Mouse (Mus musculus): ENCODE data around the gene Emsy. TPM values are rescaled to one million over a fixed set of nuclear protein-coding genes. Genes with fewer than 3 reads are reported as not detected.

The Emsy gene
- total RNA-seq (2014; rRNA removed) = 36.0 and 43.0 TPM in 2 replicates
- polyA plus RNA-seq (2015; fragmentation: Nextera tagmentation; extraction: Ambion mirVana) = 25.8 and 26.6 TPM in 2 replicates

GRCm38 (mm10) chr7:98656531-98657221 lies at the start of gene Emsy:
TSS of gene Emsy (minus strand) at chr7:98656783.
- H3K4me1 ChIP-seq (ENCODE audit: insufficient read depth, low read length) = peaks cover 6% of the 10 kb centered on the region; the same call in 1 of the 2 replicates
- H3K4me3 ChIP-seq (ENCODE audit: low read depth, low read length) = peak within 1 kb of the TSS; percentile 89
- DNase-seq (ENCODE audit: low spot score) = peak; percentile 99
- no peaks in the 10 kb centered on the region for H3K9me3 ChIP-seq (ENCODE audit: low read length)
- 0 out of 2 replicates have a peak, but pooled peaks cover 6% of the 10 kb centered on the region for H3K36me3 ChIP-seq (ENCODE audit: insufficient read depth, low read length)
- no peak for TF ChIP-seq CTCF (IDR thresholded peaks at IDR 0.05)
- WGBS = under 1% methylated on average over 42 of the region's 42 CpGs
- H3K27ac ChIP-seq (ENCODE audit: low read depth, low read length) = peak within 1 kb of the TSS; percentile 95
- H3K4me2 ChIP-seq (ENCODE audit: low read depth, low read length, poor library complexity, severe bottlenecking) = peak within 1 kb of the TSS; percentile 58
- peak within 1 kb of the TSS; percentile 89 for H3K9ac ChIP-seq (replicated peaks; ENCODE audit: low read length, poor library complexity, severe bottlenecking)
- no peaks in the 10 kb centered on the region for H3K27me3 ChIP-seq (ENCODE audit: insufficient read depth, low read length)
- ATAC-seq (ENCODE audit: low FRiP score) = peak; percentile 96

- Histone ChIP-seq H3K27ac (ENCODE audit: low read depth, low read length) (no peak overlapping the region), H3K9me3 (ENCODE audit: low read length) (no peaks in the 10 kb centered on the region), H3K4me2 (ENCODE audit: low read depth, low read length, poor library complexity, severe bottlenecking) (peak overlapping the region; percentile 57), H3K27me3 (ENCODE audit: insufficient read depth, low read length) (no peaks in the 10 kb centered on the region), H3K36me3 (ENCODE audit: insufficient read depth, low read length) (no peaks in the 10 kb centered on the region), H3K4me3 (ENCODE audit: low read depth, low read length) (peak overlapping the region; percentile 98), H3K4me1 (ENCODE audit: insufficient read depth, low read length) (peaks cover 15% of the 10 kb centered on the region; the same call in 1 of the 2 replicates), H3K9ac (replicated peaks; ENCODE audit: low read length, poor library complexity, severe bottlenecking) (peak overlapping the region; percentile 86; the same call in 1 of the 2 replicates)
- ATAC-seq (ENCODE audit: low FRiP score) (no peak), DNase-seq (ENCODE audit: low spot score) (no peak)
- WGBS = 40% methylated on average over 5 of the region's 5 CpGs
- TF ChIP-seq CTCF (IDR thresholded peaks at IDR 0.05) = no peak
Observed at GRCm38 (mm10) chr7:98704276-98704675, 47.7 kb upstream of the Emsy start.

GRCm38 (mm10) chr7:98703365-98703881 lies 46.8 kb upstream of the Emsy start:
- Histone ChIP-seq H3K4me1 (ENCODE audit: insufficient read depth, low read length) (peaks cover 15% of the 10 kb centered on the region; the same call in 1 of the 2 replicates), H3K4me3 (ENCODE audit: low read depth, low read length) (peak overlapping the region; percentile 98), H3K36me3 (ENCODE audit: insufficient read depth, low read length) (no peaks in the 10 kb centered on the region), H3K27ac (ENCODE audit: low read depth, low read length) (peak overlapping the region; percentile 74), H3K27me3 (ENCODE audit: insufficient read depth, low read length) (no peaks in the 10 kb centered on the region), H3K9ac (replicated peaks; ENCODE audit: low read length, poor library complexity, severe bottlenecking) (peak overlapping the region; percentile 86), H3K4me2 (ENCODE audit: low read depth, low read length, poor library complexity, severe bottlenecking) (peak overlapping the region; percentile 57), H3K9me3 (ENCODE audit: low read length) (no peaks in the 10 kb centered on the region)
- ATAC-seq (ENCODE audit: low FRiP score) (peak; percentile 32), DNase-seq (ENCODE audit: low spot score) (peak; percentile 28)
- WGBS = 0% methylated on average over 38 of the region's 38 CpGs
- no peak for TF ChIP-seq CTCF (IDR thresholded peaks at IDR 0.05)

GRCm38 (mm10) chr7:98702283-98703240 lies 46.0 kb upstream of the Emsy start, which contains the start of gene Thap12:
TSS of gene Thap12 (plus strand) at chr7:98703103.
- no peaks in the 10 kb centered on the region for H3K36me3 ChIP-seq (ENCODE audit: insufficient read depth, low read length)

GRCm38 (mm10) chr7:98701771-98702170 lies 45.2 kb upstream of the Emsy start:
- no peaks in the 10 kb centered on the region for H3K27me3 ChIP-seq (ENCODE audit: insufficient read depth, low read length)
- no peak for ATAC-seq (ENCODE audit: low FRiP score)
- peak overlapping the region; percentile 98 for H3K4me3 ChIP-seq (ENCODE audit: low read depth, low read length)
- H3K4me2 ChIP-seq (ENCODE audit: low read depth, low read length, poor library complexity, severe bottlenecking) = peak overlapping the region; percentile 67
- H3K9ac ChIP-seq (replicated peaks; ENCODE audit: low read length, poor library complexity, severe bottlenecking) = no peak overlapping the region
- no peak for TF ChIP-seq CTCF (IDR thresholded peaks at IDR 0.05)
- no peaks in the 10 kb centered on the region for H3K36me3 ChIP-seq (ENCODE audit: insufficient read depth, low read length)
- DNase-seq (ENCODE audit: low spot score) = no peak
- WGBS = 53% methylated on average over 7 of the region's 7 CpGs
- no peak overlapping the region for H3K27ac ChIP-seq (ENCODE audit: low read depth, low read length)
- no peaks in the 10 kb centered on the region for H3K9me3 ChIP-seq (ENCODE audit: low read length)
- peaks cover 15% of the 10 kb centered on the region; the same call in 1 of the 2 replicates for H3K4me1 ChIP-seq (ENCODE audit: insufficient read depth, low read length)

More at GRCm38 (mm10) chr7:98702283-98703240, 46.0 kb upstream of the Emsy start, which contains the start of gene Thap12:
- Histone ChIP-seq H3K4me3 (ENCODE audit: low read depth, low read length) (peak within 1 kb of the TSS; percentile 98), H3K9me3 (ENCODE audit: low read length) (no peaks in the 10 kb centered on the region), H3K27me3 (ENCODE audit: insufficient read depth, low read length) (no peaks in the 10 kb centered on the region), H3K27ac (ENCODE audit: low read depth, low read length) (peak within 1 kb of the TSS; percentile 74), H3K9ac (replicated peaks; ENCODE audit: low read length, poor library complexity, severe bottlenecking) (peak within 1 kb of the TSS; percentile 86), H3K4me2 (ENCODE audit: low read depth, low read length, poor library complexity, severe bottlenecking) (peak within 1 kb of the TSS; percentile 67), H3K4me1 (ENCODE audit: insufficient read depth, low read length) (peaks cover 15% of the 10 kb centered on the region; the same call in 1 of the 2 replicates)
- DNase-seq (ENCODE audit: low spot score) (peak; percentile 98), ATAC-seq (ENCODE audit: low FRiP score) (peak; percentile 99)
- peak; percentile 65 for TF ChIP-seq CTCF (IDR thresholded peaks at IDR 0.05)
- 3% methylated on average over 60 of the region's 65 CpGs for WGBS
